Mouse (Mus musculus) MEL (cell line): ENCODE measurements at regions not wholly inside any gene's neighbourhood (a gene's known extent, or its start where the extent isn't known, plus 50 kb on each side); places are given as distances from the start of the nearest gene placed in this dataset.

ENCODE experiments used
- DNase-seq: peaks from one replicate; pipeline ENCODE4 v3.0.0; 2011; ENCODE audit warnings: low read depth, low spot score
- H3K27ac ChIP-seq: 2 replicates; pipeline ENCODE4 v1.5.1; 2012; ENCODE audit warnings: low read depth, mild to moderate bottlenecking, control low read depth, low read length, moderate library complexity; ENCODE audit not compliant: control insufficient read depth
- H3K27me3 ChIP-seq, 2 experiments: fragments of 150-350 bp in 1 of 2; sonication (generic) in 1 of 2; 2 replicates each; pipeline ENCODE4 v1.6.1; 2012; ENCODE audit warnings: low read length in 2 of 2, mild to moderate bottlenecking in 2 of 2, improper control_type of control experiment in 1 of 2, moderate library complexity in 1 of 2; ENCODE audit not compliant: insufficient read depth in 2 of 2, control insufficient read depth in 1 of 2
- H3K36me3 ChIP-seq, 2 experiments: 2 replicates each; pipeline ENCODE4 v1.6.1; 2012 to 2014; ENCODE audit warnings: low read length in 2 of 2, improper control_type of control experiment in 1 of 2, inconsistent platforms in 1 of 2, mild to moderate bottlenecking in 1 of 2; ENCODE audit not compliant: insufficient read depth in 2 of 2, control insufficient read depth in 1 of 2
- H3K4me1 ChIP-seq, 2 experiments: fragments of 150-350 bp in 1 of 2; sonication (generic) in 1 of 2; 2 replicates each; pipeline ENCODE4 v1.6.1; 2012; ENCODE audit warnings: low read length in 2 of 2, improper control_type of control experiment in 1 of 2, mild to moderate bottlenecking in 1 of 2; ENCODE audit not compliant: insufficient read depth in 2 of 2, control insufficient read depth in 1 of 2
- H3K4me3 ChIP-seq, 2 experiments: fragments of 150-350 bp in 1 of 2; sonication (generic) in 1 of 2; 2 replicates each; pipeline ENCODE4 v1.5.1; 2012; ENCODE audit warnings: low read depth in 2 of 2, low read length in 2 of 2, mild to moderate bottlenecking in 2 of 2, moderate library complexity in 2 of 2, control low read depth in 1 of 2, improper control_type of control experiment in 1 of 2; ENCODE audit not compliant: control insufficient read depth in 1 of 2, insufficient read depth in 1 of 2
- H3K79me2 ChIP-seq: 2 replicates; pipeline ENCODE4 v1.6.1; 2012; ENCODE audit warnings: mild to moderate bottlenecking, low read length, moderate library complexity; ENCODE audit not compliant: control insufficient read depth, poor library complexity, insufficient read depth
- H3K9ac ChIP-seq: 2 replicates; pipeline ENCODE4 v1.6.1; 2012; ENCODE audit warnings: low read depth, mild to moderate bottlenecking, control low read depth, low read length, moderate library complexity; ENCODE audit not compliant: control insufficient read depth, poor library complexity, severe bottlenecking
- H3K9me3 ChIP-seq: fragments of 150-350 bp; sonication (generic); replicated peaks from 2 replicates; pipeline ENCODE4 v1.6.1; 2012; ENCODE audit warnings: mild to moderate bottlenecking, low read length, improper control_type of control experiment, moderate library complexity; ENCODE audit not compliant: insufficient read depth
- BHLHE40 ChIP-seq: IDR thresholded peaks from 2 replicates; pipeline ENCODE4 v1.6.1; 2012; ENCODE audit warnings: low read depth, mild to moderate bottlenecking, inconsistent platforms, low read length, improper control_type of control experiment, borderline replicate concordance
- EP300 ChIP-seq, 2 experiments: IDR thresholded peaks; 2 replicates each; pipeline ENCODE4 v1.6.1; 2011; ENCODE audit warnings: improper control_type of control experiment in 2 of 2, low read length in 2 of 2, low read depth in 1 of 2, mild to moderate bottlenecking in 1 of 2
- ETS1 ChIP-seq: IDR thresholded peaks from 2 replicates; pipeline ENCODE4 v1.6.1; 2012; ENCODE audit warnings: low read depth, mild to moderate bottlenecking, inconsistent platforms, low read length, improper control_type of control experiment, moderate library complexity
- MAFK ChIP-seq: IDR thresholded peaks from 2 replicates; pipeline ENCODE4 v1.6.1; 2011; ENCODE audit warnings: low read depth, mild to moderate bottlenecking, low read length, improper control_type of control experiment, borderline replicate concordance
- MEF2A ChIP-seq: IDR thresholded peaks from 2 replicates; pipeline ENCODE4 v1.6.1; 2014; ENCODE audit warnings: low read depth, mild to moderate bottlenecking, inconsistent platforms, low read length, improper control_type of control experiment; ENCODE audit not compliant: poor library complexity, insufficient replicate concordance, severe bottlenecking; ENCODE audit errors: extremely low read depth
- MXI1 ChIP-seq: IDR thresholded peaks from 2 replicates; pipeline ENCODE4 v1.6.1; 2011; ENCODE audit warnings: mild to moderate bottlenecking, low read depth, low read length, improper control_type of control experiment
- MYB ChIP-seq: IDR thresholded peaks from 2 replicates; pipeline ENCODE4 v1.6.1; 2011; ENCODE audit warnings: mild to moderate bottlenecking, low read depth, low read length, improper control_type of control experiment
- NELFE ChIP-seq: IDR thresholded peaks from 2 replicates; pipeline ENCODE4 v1.6.1; 2011; ENCODE audit warnings: low read depth, low read length, improper control_type of control experiment
- POLR2A ChIP-seq, 2 experiments: IDR thresholded peaks; 2 replicates each; pipeline ENCODE4 v1.6.1; 2011 to 2012; ENCODE audit warnings: low read length in 2 of 2, mild to moderate bottlenecking in 2 of 2, control low read depth in 1 of 2, improper control_type of control experiment in 1 of 2, low read depth in 1 of 2, moderate library complexity in 1 of 2; ENCODE audit not compliant: control insufficient read depth in 1 of 2, insufficient read depth in 1 of 2, poor library complexity in 1 of 2
- POLR2AphosphoS2 ChIP-seq: IDR thresholded peaks from 2 replicates; pipeline ENCODE4 v1.6.1; 2011; ENCODE audit warnings: low read length, improper control_type of control experiment
- POLR2AphosphoS5 ChIP-seq: IDR thresholded peaks from 2 replicates; pipeline ENCODE4 v1.6.1; 2012; ENCODE audit warnings: low read depth, borderline replicate concordance, mild to moderate bottlenecking, inconsistent platforms, low read length, moderate library complexity, mixed read lengths
- RAD21 ChIP-seq: IDR thresholded peaks from 2 replicates; pipeline ENCODE4 v1.6.1; 2011; ENCODE audit warnings: mild to moderate bottlenecking, low read depth, low read length, improper control_type of control experiment
- SIN3A ChIP-seq: IDR thresholded peaks from 2 replicates; pipeline ENCODE4 v1.6.1; 2012; ENCODE audit warnings: low read length, improper control_type of control experiment, inconsistent platforms
- SMC3 ChIP-seq: IDR thresholded peaks from 2 replicates; pipeline ENCODE4 v1.6.1; 2011; ENCODE audit warnings: low read depth, low read length, improper control_type of control experiment
- TCF12 ChIP-seq: IDR thresholded peaks from 2 replicates; pipeline ENCODE4 v1.6.1; 2014; ENCODE audit warnings: low read depth, mild to moderate bottlenecking, inconsistent platforms, low read length, improper control_type of control experiment, moderate library complexity
- USF1 ChIP-seq: IDR thresholded peaks from 2 replicates; pipeline ENCODE4 v1.6.1; 2014; ENCODE audit warnings: low read depth, mild to moderate bottlenecking, inconsistent platforms, low read length, improper control_type of control experiment, moderate library complexity
- USF2 ChIP-seq, 2 experiments: IDR thresholded peaks; 2 replicates each; pipeline ENCODE4 v1.6.1; 2011 to 2012; ENCODE audit warnings: improper control_type of control experiment in 2 of 2, low read length in 2 of 2, borderline replicate concordance in 1 of 2, inconsistent platforms in 1 of 2, low read depth in 1 of 2, mild to moderate bottlenecking in 1 of 2; ENCODE audit not compliant: insufficient read depth in 1 of 2
- ZKSCAN1 ChIP-seq: IDR thresholded peaks from 2 replicates; pipeline ENCODE4 v1.6.1; 2012; ENCODE audit warnings: low read depth, mild to moderate bottlenecking, inconsistent platforms, low read length, improper control_type of control experiment, moderate library complexity
- ZNF384 ChIP-seq: IDR thresholded peaks from 2 replicates; pipeline ENCODE4 v1.6.1; 2012; ENCODE audit warnings: low read depth, mild to moderate bottlenecking, inconsistent platforms, low read length, improper control_type of control experiment

DNA sequence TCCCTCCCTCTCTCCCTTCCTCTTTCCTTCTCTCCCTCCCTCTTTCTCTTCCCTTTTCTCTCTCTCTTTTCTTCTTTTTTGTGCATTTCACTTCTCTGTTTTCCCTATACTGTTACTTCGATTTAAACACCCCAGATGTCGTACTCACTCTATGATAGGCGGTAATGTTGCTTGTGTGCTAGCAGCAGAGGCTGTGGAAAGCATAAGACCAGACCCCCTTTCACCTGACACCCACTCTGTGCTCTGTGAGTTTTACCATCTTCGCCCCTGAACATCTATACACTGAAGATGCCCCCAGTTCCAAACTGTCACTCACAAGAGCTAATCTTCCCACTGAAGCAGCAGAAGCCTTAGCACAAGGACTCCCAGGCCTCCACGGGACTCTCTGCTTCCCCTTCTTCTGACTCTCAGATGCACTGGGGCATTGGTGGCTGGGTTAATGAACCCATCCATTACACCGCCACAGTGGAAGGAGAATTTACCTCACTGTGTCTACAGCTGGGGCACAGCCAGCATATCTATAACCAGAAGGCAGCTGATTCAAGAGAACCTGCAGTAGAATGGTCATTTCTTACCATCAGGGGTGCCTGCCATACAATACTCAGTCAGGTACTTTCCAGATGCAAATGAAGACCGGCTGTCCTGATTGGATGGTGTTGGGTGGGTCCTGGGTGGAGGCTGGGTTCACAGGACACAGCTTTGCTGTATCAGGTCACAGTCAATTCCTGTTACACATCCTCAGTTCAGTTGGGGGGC, 194.0 kb upstream of the Runx1 start:
- H3K27me3 ChIP-seq, result no peaks in the 10 kb centered on the region
- H3K4me1 ChIP-seq, result no peaks in the 10 kb centered on the region
- no peak overlapping the region for H3K27ac ChIP-seq
- H3K4me3 ChIP-seq, result no peak overlapping the region
- no peaks in the 10 kb centered on the region for H3K9me3 ChIP-seq
- no peak for DNase-seq
- H3K36me3 ChIP-seq, result no peaks in the 10 kb centered on the region
- TF ChIP-seq POLR2AphosphoS5, result no peak
- TF ChIP-seq ETS1, result no peak
- TF ChIP-seq BHLHE40, result no peak
- TF ChIP-seq POLR2A (IDR thresholded peaks at IDR 0.05; ENCODE audit: control insufficient read depth in 1 of 2, insufficient read depth in 1 of 2, low read depth in 1 of 2, low read length in 2 of 2, poor library complexity in 1 of 2), result no peak
- no peak for TF ChIP-seq EP300 (IDR thresholded peaks at IDR 0.05; ENCODE audit: low read depth in 1 of 2, low read length in 2 of 2)
- TF ChIP-seq TCF12, result no peak
- TF ChIP-seq ZNF384, result no peak
- TF ChIP-seq RAD21, result no peak
- no peak for TF ChIP-seq USF1
- no peak for TF ChIP-seq SIN3A
- no peak for TF ChIP-seq SMC3
- no peak for TF ChIP-seq NELFE
- no peak for TF ChIP-seq ZKSCAN1
- TF ChIP-seq, all 39 proteins: peak for 0
- Histone ChIP-seq H3K79me2 (no peaks in the 10 kb centered on the region), H3K9ac (no peak overlapping the region)

DNA sequence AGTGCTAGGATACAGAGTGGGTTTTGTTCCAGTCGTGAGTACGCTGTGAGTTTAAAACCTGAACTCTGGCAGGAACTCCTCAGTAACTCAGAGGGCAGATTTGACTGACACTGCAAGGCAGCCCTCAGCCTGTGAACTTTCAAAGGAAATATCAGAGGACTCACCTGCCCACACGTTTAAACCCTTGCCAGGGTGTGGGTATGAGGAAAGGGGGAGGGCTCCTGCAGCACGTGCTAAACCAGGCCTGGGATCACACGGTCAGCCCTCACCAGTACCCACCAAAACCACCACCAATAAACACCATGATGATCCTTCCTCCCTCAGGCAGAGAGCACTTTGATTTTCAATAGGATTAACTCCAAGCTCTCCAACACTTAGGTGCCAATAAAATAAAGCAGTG, 192.8 kb upstream of the Runx1 start:
- H3K9ac ChIP-seq, result no peak overlapping the region
- H3K27me3 ChIP-seq, result no peaks in the 10 kb centered on the region
- H3K79me2 ChIP-seq, result no peaks in the 10 kb centered on the region
- no peaks in the 10 kb centered on the region for H3K4me1 ChIP-seq
- no peaks in the 10 kb centered on the region for H3K9me3 ChIP-seq
- DNase-seq, result no peak
- H3K27ac ChIP-seq, result no peak overlapping the region
- H3K36me3 ChIP-seq, result no peaks in the 10 kb centered on the region
- no peak for TF ChIP-seq MXI1
- TF ChIP-seq MYB, result no peak
- TF ChIP-seq USF2 (IDR thresholded peaks at IDR 0.05; ENCODE audit: borderline replicate concordance in 1 of 2, insufficient read depth in 1 of 2, low read depth in 1 of 2, low read length in 2 of 2), result no peak
- no peak for TF ChIP-seq TCF12
- no peak for TF ChIP-seq MAFK
- TF ChIP-seq POLR2AphosphoS2, result no peak
- TF ChIP-seq MEF2A, result no peak
- no peak for TF ChIP-seq ETS1
- TF ChIP-seq, all 39 proteins: peak for 0
- H3K4me3 ChIP-seq, result no peak overlapping the region
